Mouse (Mus musculus): ENCODE results near the gene Lmod1. TPM values are rescaled to one million over a fixed set of nuclear protein-coding genes. Genes with fewer than 3 reads are reported as not detected.

Lmod1 gene
- polyA plus RNA-seq, 1 experiment from 2014 or later, result 0.46 TPM

DNA sequence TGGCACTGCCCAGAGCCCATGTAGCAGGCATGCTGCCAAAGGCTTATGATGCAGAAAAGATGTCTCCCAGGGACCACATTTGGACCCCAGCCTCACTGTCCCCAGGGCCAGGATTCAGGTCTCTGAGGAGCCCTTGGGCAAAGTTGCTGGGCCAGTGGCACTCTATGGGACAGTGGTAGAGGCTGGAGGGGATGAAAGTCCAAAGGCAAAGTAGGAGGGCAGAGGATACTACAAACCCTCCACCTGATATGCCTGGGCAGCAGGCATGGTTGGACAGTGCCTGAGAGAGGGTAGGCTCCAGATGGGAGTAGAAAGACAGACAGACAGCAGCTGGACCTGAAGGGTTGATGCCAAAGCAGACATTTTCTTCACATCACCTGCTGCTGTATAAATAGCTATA, 41.8 kb downstream of the Lmod1 start:
- Histone ChIP-seq H3K4me3 (no peak overlapping the region), H3K4me1 (peaks cover 14% of the 10 kb centered on the region), H3K36me3 (no peaks in the 10 kb centered on the region), H3K27me3 (no peaks in the 10 kb centered on the region), H3K9ac (no peak overlapping the region), H3K9me3 (no peaks in the 10 kb centered on the region), H3K4me2 (no peak overlapping the region), H3K27ac (no peak overlapping the region)
- ATAC-seq (ENCODE audit: insufficient number of reproducible peaks, low FRiP score, low TSS enrichment, low read depth), result no peak

GRCm38 (mm10) chr1:135367005-135367404, 42.4 kb downstream of the Lmod1 start:
- no peaks in the 10 kb centered on the region for H3K27me3 ChIP-seq
- no peaks in the 10 kb centered on the region for H3K9me3 ChIP-seq
- ATAC-seq (ENCODE audit: insufficient number of reproducible peaks, low FRiP score, low TSS enrichment, low read depth), result no peak; the same call in 1 of the 2 replicates
- H3K36me3 ChIP-seq, result no peaks in the 10 kb centered on the region
- no peak overlapping the region for H3K4me2 ChIP-seq
- peaks cover 18% of the 10 kb centered on the region for H3K4me1 ChIP-seq
- no peak overlapping the region for H3K9ac ChIP-seq
- H3K27ac ChIP-seq, result no peak overlapping the region
- 72% methylated on average over 7 of the region's 7 CpGs for WGBS
- H3K4me3 ChIP-seq, result no peak overlapping the region

DNA sequence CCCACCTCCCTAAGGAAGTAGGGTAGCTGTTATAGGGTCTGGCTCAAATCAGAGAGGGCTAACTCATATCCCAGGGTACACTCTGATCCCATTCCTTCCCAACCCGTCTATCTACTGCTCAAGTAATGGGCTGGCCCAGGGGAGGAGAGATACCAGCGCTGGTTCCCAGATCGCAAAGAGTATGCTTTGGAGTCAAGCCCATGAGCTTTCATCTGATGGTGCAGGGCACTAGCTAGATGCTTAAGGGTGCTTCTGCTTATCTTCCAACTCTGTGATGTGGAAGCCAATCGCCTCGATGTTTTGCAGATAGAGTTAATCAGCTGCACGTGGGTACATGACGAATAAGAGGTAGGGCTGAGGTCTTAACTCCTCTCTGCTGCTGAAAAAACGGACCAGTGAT, 43.0 kb downstream of the Lmod1 start:
- Histone ChIP-seq H3K4me3 (no peak overlapping the region), H3K4me2 (no peak overlapping the region), H3K27me3 (no peaks in the 10 kb centered on the region), H3K9me3 (no peaks in the 10 kb centered on the region), H3K36me3 (no peaks in the 10 kb centered on the region), H3K9ac (no peak overlapping the region), H3K27ac (no peak overlapping the region), H3K4me1 (peaks cover 18% of the 10 kb centered on the region)
- WGBS, result 71% methylated on average over 8 of the region's 8 CpGs
- ATAC-seq (ENCODE audit: insufficient number of reproducible peaks, low FRiP score, low TSS enrichment, low read depth), result no peak

DNA sequence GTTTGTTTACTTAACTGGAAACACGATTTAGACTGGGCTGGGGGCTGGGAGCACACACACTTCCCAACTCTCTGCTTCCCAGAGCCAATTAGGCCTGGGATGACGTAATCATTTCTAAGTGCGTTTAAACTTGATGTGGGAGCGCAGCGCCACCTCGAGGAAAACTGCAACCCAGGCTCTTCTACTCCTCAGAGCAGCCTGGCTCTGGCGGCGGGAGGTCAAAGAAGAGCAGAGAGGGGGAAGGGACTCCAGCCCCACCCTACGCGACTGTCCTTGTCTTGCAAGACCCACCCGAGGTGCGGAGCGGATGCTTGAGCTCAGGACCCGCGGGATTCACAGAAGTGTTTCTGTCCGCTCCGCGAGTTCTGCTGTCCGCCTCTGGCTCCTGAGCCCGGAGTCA, 43.6 kb downstream of the Lmod1 start:
- peak; percentile 56 for ATAC-seq (ENCODE audit: insufficient number of reproducible peaks, low FRiP score, low TSS enrichment, low read depth)
- H3K4me3 ChIP-seq, result peak overlapping the region; percentile 51
- peak overlapping the region; percentile 50 for H3K9ac ChIP-seq
- H3K36me3 ChIP-seq, result no peaks in the 10 kb centered on the region
- WGBS, result 1% methylated on average over 20 of the region's 20 CpGs
- H3K27me3 ChIP-seq, result no peaks in the 10 kb centered on the region
- peak overlapping the region; percentile 94 for H3K4me2 ChIP-seq
- no peak overlapping the region for H3K27ac ChIP-seq
- H3K4me1 ChIP-seq, result peaks cover 18% of the 10 kb centered on the region
- H3K9me3 ChIP-seq, result no peaks in the 10 kb centered on the region

DNA sequence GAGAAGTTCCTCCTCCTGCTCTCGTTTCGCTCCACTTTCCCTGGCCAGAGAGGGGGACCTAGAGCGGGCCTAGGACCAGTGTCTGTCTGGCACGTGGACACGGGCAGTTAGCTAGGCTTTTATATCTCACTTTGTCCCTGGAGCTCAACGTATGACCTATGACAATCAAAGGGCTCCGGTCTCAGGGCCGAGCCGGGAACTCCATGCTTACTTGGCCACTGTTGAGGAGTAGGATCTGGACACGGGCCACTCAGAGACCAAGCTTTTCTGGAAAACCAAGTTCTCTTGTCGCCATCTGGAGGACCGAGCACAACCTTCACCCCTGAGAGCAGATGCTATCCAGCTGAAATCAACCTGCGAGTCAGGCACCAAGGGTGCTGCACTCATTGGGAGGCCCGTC, 44.4 kb downstream of the Lmod1 start:
- Histone ChIP-seq H3K27me3 (no peaks in the 10 kb centered on the region), H3K4me2 (peak overlapping the region; percentile 94), H3K36me3 (no peaks in the 10 kb centered on the region), H3K4me1 (peaks cover 20% of the 10 kb centered on the region), H3K9me3 (no peaks in the 10 kb centered on the region), H3K9ac (peak overlapping the region; percentile 50; the same call in 1 of the 2 replicates), H3K4me3 (peak overlapping the region; percentile 51), H3K27ac (no peak overlapping the region)
- no peak for ATAC-seq (ENCODE audit: insufficient number of reproducible peaks, low FRiP score, low TSS enrichment, low read depth)
- 8% methylated on average over 14 of the region's 14 CpGs for WGBS

DNA sequence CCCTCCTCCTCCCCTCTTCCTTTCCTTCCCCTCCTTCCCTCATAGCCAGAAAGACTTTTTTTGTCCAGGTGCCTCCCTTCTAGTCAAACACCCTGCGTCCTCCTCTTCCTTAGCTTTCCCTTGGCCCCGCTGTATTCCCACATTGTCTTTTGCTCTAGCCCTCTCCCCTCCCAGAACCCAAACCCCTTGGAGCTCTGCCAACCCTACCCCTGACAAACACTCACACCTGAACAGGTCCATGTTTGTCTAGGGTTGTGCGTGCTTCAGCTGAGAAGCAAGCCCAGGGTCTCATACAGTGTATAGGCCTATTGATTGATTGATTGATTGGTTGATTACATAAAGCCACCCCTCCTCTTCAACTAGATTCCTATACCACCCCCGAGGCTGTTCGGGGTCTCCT, 44.8 kb downstream of the Lmod1 start:
- Histone ChIP-seq H3K9me3 (no peaks in the 10 kb centered on the region), H3K36me3 (no peaks in the 10 kb centered on the region), H3K4me1 (peaks cover 25% of the 10 kb centered on the region), H3K27me3 (no peaks in the 10 kb centered on the region), H3K27ac (no peak overlapping the region), H3K4me3 (no peak overlapping the region), H3K9ac (no peak overlapping the region), H3K4me2 (no peak overlapping the region)
- ATAC-seq (ENCODE audit: insufficient number of reproducible peaks, low FRiP score, low TSS enrichment, low read depth), result no peak
- WGBS, result 81% methylated on average over 5 of the region's 5 CpGs

GRCm38 (mm10) chr1:135373171-135373677, 48.6 kb downstream of the Lmod1 start:
- WGBS, result 59% methylated on average over 4 of the region's 4 CpGs
- H3K27ac ChIP-seq, result no peak overlapping the region
- ATAC-seq (ENCODE audit: insufficient number of reproducible peaks, low FRiP score, low TSS enrichment, low read depth), result no peak
- no peak overlapping the region for H3K9ac ChIP-seq
- no peaks in the 10 kb centered on the region for H3K27me3 ChIP-seq
- no peaks in the 10 kb centered on the region for H3K9me3 ChIP-seq
- H3K4me3 ChIP-seq, result no peak overlapping the region
- peaks cover 31% of the 10 kb centered on the region for H3K4me1 ChIP-seq
- H3K4me2 ChIP-seq, result no peak overlapping the region
- no peaks in the 10 kb centered on the region for H3K36me3 ChIP-seq

- no peak for ATAC-seq (ENCODE audit: insufficient number of reproducible peaks, low FRiP score, low TSS enrichment, low read depth)
- Histone ChIP-seq H3K27me3 (no peaks in the 10 kb centered on the region), H3K4me2 (peak overlapping the region; percentile 96), H3K9me3 (no peaks in the 10 kb centered on the region), H3K4me3 (peak overlapping the region; percentile 65), H3K27ac (peak overlapping the region; percentile 68), H3K36me3 (no peaks in the 10 kb centered on the region), H3K9ac (peak overlapping the region; percentile 60), H3K4me1 (peaks cover 21% of the 10 kb centered on the region)
- WGBS, result 4% methylated on average over 19 of the region's 19 CpGs
Measured at GRCm38 (mm10) chr1:135374175-135374867, 49.7 kb downstream of the Lmod1 start.

DNA sequence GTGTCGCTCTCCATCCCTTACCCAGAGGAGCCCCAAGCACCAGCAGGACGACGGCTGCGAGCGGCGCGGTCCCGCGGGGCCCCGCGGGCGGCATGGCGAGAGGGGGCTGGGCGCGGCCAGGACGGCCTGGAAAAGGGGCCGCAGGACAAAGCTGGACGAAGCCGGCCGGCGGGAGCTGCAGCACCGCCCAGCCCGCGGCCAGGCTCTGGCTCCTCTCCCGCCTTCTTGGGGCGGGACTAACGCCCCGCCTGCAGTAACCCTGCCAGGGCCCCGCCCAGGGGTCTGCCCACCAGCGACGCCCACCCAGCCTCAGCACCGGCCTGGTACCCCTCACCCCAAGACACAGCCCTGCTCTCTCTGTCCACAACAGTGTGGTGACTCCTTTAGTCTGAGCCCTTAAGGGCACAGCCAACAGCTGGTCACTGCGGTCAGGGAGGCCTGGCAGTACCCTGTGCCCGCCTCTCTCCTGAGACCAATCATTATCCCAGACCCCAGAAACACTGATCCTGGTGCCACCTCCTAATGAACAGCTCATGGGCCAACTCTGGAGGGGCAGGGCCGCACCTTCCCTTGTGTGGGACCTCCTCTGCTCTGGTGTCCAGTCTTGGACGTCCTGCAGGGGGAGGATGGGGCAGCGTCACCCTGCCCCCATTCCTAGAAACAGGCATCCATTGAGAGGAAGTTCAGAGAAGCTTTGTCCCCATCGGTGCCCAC, 50.4 kb downstream of the Lmod1 start, which contains the start of gene Shisa4:
Shisa4 (minus strand) TSS at position 370 of the 714 bp plus-strand sequence.
- Histone ChIP-seq H3K4me2 (peak within 1 kb of the TSS; percentile 96), H3K27ac (peak within 1 kb of the TSS; percentile 68), H3K27me3 (no peaks in the 10 kb centered on the region), H3K4me1 (peaks cover 21% of the 10 kb centered on the region), H3K4me3 (peak within 1 kb of the TSS; percentile 65), H3K36me3 (no peaks in the 10 kb centered on the region), H3K9ac (peak within 1 kb of the TSS; percentile 60), H3K9me3 (no peaks in the 10 kb centered on the region)
- ATAC-seq (ENCODE audit: insufficient number of reproducible peaks, low FRiP score, low TSS enrichment, low read depth), result peak; percentile 79
- WGBS, result 3% methylated on average over 38 of the region's 38 CpGs

- ATAC-seq (ENCODE audit: insufficient number of reproducible peaks, low FRiP score, low TSS enrichment, low read depth), result no peak
- H3K9ac ChIP-seq, result no peak overlapping the region
Measured at GRCm38 (mm10) chr1:135378576-135378975, 54.0 kb downstream of the Lmod1 start.

GRCm38 (mm10) chr1:135379048-135379447, 54.4 kb downstream of the Lmod1 start:
- no peaks in the 10 kb centered on the region for H3K9me3 ChIP-seq
- H3K4me2 ChIP-seq, result no peak overlapping the region
- peaks cover 14% of the 10 kb centered on the region for H3K4me1 ChIP-seq
- ATAC-seq (ENCODE audit: insufficient number of reproducible peaks, low FRiP score, low TSS enrichment, low read depth), result no peak
- WGBS, result 41% methylated on average over 2 of the region's 2 CpGs
- H3K27me3 ChIP-seq, result no peaks in the 10 kb centered on the region
- H3K27ac ChIP-seq, result no peak overlapping the region
- H3K4me3 ChIP-seq, result no peak overlapping the region
- H3K36me3 ChIP-seq, result peaks cover 21% of the 10 kb centered on the region
- H3K9ac ChIP-seq, result no peak overlapping the region

More at GRCm38 (mm10) chr1:135378576-135378975, 54.0 kb downstream of the Lmod1 start:
- H3K27ac ChIP-seq, result no peak overlapping the region
- H3K4me3 ChIP-seq, result no peak overlapping the region
- WGBS, result 57% methylated on average over 9 of the region's 9 CpGs
- no peaks in the 10 kb centered on the region for H3K27me3 ChIP-seq
- H3K36me3 ChIP-seq, result peaks cover 16% of the 10 kb centered on the region
- no peaks in the 10 kb centered on the region for H3K9me3 ChIP-seq
- peaks cover 17% of the 10 kb centered on the region for H3K4me1 ChIP-seq
- H3K4me2 ChIP-seq, result no peak overlapping the region

All from limb, embryonic 15.5 days (tissue).